Mouse (Mus musculus) lung, adult 2 months (tissue): ENCODE measurements around the gene Socs3. TPM values are rescaled to one million over a fixed set of nuclear protein-coding genes. Genes with fewer than 3 reads are reported as not detected.

Experiments used
- DNase-seq: peaks from one replicate; pipeline ENCODE4 v3.0.0; 2022
- H3K4me1 ChIP-seq: fragments of 200-500 bp; 2 replicates; pipeline ENCODE4 v1.6.1; 2011; ENCODE audit warnings: low read length; ENCODE audit not compliant: control insufficient read depth, insufficient read depth
- H3K4me3 ChIP-seq: fragments of 200-500 bp; replicated peaks from 2 replicates; pipeline ENCODE3; 2011; ENCODE audit warnings: low read depth, mild to moderate bottlenecking, control low read depth, low read length; ENCODE audit errors: extremely low read depth
- CTCF ChIP-seq: fragments of 200-500 bp; IDR thresholded peaks from 2 replicates; pipeline ENCODE4 v1.5.1; 2011; ENCODE audit warnings: mild to moderate bottlenecking, low read length, control low read depth; ENCODE audit not compliant: insufficient read depth
- POLR2A ChIP-seq: fragments of 200-500 bp; IDR thresholded peaks from 2 replicates; pipeline ENCODE4 v1.6.1; 2011; ENCODE audit warnings: low read depth, mild to moderate bottlenecking, control low read depth, low read length, borderline replicate concordance; ENCODE audit errors: extremely low read depth
- WGBS: fragments of 180-500 bp; shearing (Covaris S2); methylation state at CpG from one replicate; pipeline ENCODE4 v1.1.7; 2018; 5-methylcytosine and 5-hydroxymethylcytosine counted together
- polyA plus RNA-seq: library from polyadenylated mRNA; depleted of rRNA; stranded (reverse); fragments of >200 nt; gene quantifications from 2 replicates; pipeline ENCODE4 v1.2.3, GENCODE M21; 2012

The Socs3 gene
- polyA plus RNA-seq, 1 experiment = 32.1 TPM

- DNase-seq = peak; percentile 71
- Histone ChIP-seq H3K4me3 (peak overlapping the region; percentile 40), H3K4me1 (peaks cover 14% of the 10 kb centered on the region)
- TF ChIP-seq POLR2A (no peak), CTCF (no peak)
- WGBS = 2% methylated on average over 49 of the region's 49 CpGs
Measured at GRCm38 (mm10) chr11:117949392-117950091, 20.3 kb downstream of the Socs3 start.

- H3K4me1 ChIP-seq = peaks cover 7% of the 10 kb centered on the region
- DNase-seq = no peak
- H3K4me3 ChIP-seq = no peak overlapping the region
- TF ChIP-seq POLR2A (no peak), CTCF (no peak)
- 73% methylated on average over 10 of the region's 10 CpGs for WGBS
Measured at GRCm38 (mm10) chr11:117946996-117947419, 22.8 kb downstream of the Socs3 start.

DNA sequence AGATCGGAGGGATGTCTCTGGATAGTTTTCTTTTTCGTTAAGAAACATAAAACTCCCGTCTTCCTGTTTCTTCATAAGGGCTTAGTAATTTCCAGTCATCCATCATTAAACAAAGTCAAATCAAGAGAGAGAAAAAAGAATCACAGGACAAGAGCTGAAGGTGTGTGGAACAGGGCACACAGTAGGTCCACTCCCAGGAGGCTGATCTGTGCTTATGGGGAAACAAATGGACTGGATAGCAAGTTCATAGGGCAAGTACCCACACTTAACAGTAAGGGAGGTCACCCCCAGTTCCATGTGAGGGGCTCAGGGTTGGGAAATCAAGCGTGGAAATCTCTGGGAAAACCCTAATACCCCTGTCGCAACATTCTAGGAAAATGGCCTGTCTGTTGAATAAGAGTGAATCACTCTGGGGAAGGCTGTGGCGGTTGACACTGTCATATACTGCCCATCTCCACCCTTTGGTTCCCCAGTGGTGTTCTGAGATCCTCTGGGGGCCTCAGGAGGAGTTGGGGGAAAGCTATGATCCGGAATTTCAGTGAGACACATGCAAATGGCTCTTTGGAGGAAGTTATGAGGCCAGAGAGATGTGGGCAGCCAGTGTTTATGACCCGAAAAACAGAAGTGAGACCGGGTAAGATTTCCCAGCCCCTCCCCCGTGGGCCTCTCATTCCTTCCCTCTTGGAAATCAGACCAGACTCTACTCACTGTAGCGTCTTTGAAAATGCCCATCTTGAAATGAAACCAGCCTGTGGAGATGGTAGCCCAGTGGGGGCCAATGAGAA, 23.5 kb downstream of the Socs3 start:
- no peak overlapping the region for H3K4me3 ChIP-seq
- DNase-seq = no peak
- 75% methylated on average over 11 of the region's 11 CpGs for WGBS
- peaks cover 7% of the 10 kb centered on the region for H3K4me1 ChIP-seq
- TF ChIP-seq POLR2A (no peak), CTCF (no peak)

DNA sequence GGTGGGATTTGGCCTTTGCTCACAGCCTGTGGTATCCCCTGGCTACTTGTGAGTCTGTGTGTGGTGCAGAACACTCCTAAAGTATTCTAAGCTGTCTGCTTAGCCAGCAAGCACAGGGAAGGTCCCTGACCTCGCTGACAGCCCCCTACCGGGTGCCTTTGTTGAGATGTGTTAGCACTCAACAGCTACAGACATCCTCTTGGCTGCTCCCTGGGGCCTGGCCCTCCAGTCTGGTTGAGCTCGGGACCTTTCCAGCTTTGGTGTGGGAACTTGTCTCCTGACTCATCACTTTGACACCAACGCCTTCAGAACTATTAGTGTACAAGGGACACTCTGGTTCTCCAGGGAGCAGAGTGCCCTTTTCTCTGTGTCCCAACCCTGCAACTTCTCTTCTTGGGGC, 28.0 kb downstream of the Socs3 start:
- Histone ChIP-seq H3K4me3 (no peak overlapping the region), H3K4me1 (peaks cover 6% of the 10 kb centered on the region)
- WGBS = 56% methylated on average over 4 of the region's 4 CpGs
- no peak for DNase-seq
- TF ChIP-seq POLR2A (no peak), CTCF (no peak)

DNA sequence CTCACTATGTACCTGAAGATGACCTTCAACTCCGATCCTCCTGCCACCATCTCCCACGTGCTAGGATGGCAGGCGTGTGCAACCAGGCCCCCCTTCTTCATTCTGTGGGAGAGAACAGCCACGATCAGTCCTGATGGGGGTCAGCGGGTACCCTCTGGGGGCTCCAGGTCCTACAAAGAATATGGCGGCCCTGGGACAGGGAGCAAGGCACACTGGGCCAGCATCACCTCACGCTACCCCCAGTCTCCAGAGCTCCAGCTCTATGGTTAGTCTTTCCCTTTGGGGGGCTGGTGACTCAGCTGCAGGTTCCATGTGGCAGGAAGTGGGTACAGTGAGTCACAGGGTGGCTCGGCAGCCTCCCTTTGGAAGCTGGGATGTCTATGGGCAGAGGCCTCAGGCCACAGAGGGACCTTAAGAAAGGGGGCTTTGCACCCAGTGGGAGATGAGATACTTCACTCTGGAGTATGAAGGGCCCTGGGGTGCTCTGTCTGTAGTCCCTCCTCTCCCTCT, 28.5 kb downstream of the Socs3 start:
- no peak overlapping the region for H3K4me3 ChIP-seq
- 92% methylated on average over 8 of the region's 8 CpGs for WGBS
- TF ChIP-seq CTCF = no peak
- TF ChIP-seq POLR2A = no peak
- peaks cover 8% of the 10 kb centered on the region for H3K4me1 ChIP-seq
- DNase-seq = no peak

DNA sequence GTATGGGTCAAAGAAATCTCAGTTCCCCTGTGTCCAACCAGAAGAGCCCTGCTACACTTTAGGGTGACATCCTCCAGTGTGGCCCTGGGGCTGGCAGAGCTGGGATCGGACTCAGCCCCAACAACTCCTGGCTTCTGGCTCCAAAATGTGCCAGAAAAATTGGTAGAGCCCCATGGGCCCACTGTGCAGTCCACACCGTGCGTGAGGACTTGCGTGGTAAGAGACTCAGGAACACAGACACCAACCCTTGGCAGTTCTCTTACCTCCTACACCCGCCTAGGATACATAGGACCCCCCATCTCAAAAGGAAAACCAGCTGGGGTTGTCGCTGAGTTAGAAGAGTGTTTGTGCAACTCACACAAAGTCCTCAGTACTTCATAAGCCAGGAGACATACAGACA, 29.0 kb downstream of the Socs3 start:
- 91% methylated on average over 6 of the region's 6 CpGs for WGBS
- no peak for TF ChIP-seq POLR2A

GRCm38 (mm10) chr11:117939741-117940285, 30.0 kb downstream of the Socs3 start:
- TF ChIP-seq POLR2A (no peak), CTCF (no peak)
- no peak overlapping the region for H3K4me3 ChIP-seq
- 6% methylated on average over 7 of the region's 7 CpGs for WGBS
- peaks cover 22% of the 10 kb centered on the region for H3K4me1 ChIP-seq
- DNase-seq = peak; percentile 69

More for the DNA sequence above, 29.0 kb downstream of the Socs3 start:
- peaks cover 13% of the 10 kb centered on the region for H3K4me1 ChIP-seq
- no peak for DNase-seq
- H3K4me3 ChIP-seq = no peak overlapping the region

DNA sequence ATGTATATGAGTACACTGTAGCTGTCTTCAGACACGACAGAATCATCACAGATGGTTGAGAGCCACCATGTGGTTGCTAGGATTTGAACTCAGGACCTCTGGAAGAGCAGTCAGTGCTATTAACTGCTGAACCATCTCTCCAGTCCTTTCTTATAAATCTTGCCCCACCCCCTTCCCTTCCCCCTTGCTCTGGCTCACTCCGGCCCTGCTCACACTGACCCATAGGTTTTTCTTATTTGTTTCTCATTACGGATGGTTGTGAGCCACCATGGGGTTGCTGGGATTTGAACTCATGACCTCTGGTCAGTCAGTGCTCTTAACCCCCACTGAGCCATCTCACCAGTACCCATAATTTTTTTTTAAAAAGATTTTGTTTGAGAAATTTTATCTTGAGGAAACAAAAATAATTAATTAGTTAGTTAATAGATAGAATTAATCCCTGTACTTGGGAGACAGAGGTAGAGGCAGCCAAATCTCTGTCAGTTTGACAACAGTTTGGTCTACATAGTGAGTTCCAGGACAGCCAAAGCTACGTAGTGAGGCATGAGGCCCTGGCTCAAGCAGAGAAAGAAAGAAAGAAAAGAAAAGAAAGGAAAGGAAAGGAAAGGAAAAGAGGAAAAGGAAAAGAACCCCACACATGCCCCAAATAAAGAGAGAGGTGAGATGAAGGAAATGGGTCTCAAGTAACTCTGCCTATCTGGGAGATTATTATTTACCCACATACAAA, 30.7 kb downstream of the Socs3 start:
- no peak for DNase-seq
- Histone ChIP-seq H3K4me3 (no peak overlapping the region), H3K4me1 (peaks cover 27% of the 10 kb centered on the region)
- no peak for TF ChIP-seq POLR2A
- TF ChIP-seq CTCF = no peak
- 46% methylated on average over 4 of the region's 4 CpGs for WGBS

DNA sequence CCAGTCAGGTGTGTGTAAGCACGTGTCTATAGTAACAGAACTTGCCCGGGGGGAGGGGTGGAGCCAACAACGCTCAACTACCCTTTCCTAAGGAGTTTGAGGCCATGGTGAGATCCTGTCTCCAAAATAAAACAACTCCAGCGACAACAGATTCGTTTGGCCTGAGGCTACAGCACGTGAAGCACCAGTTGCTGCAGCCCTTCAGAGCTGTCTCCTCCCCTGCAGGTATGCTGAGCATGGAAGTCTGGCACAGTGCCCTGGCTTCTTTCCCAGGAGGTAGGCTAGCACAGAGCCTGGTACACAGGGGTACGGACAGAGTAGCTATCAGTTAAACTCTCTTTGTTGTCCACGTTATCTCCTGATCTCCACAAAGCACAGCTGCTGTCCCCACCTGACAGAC, 33.6 kb downstream of the Socs3 start:
- 34% methylated on average over 8 of the region's 8 CpGs for WGBS
- DNase-seq = peak; percentile 89
- Histone ChIP-seq H3K4me3 (no peak overlapping the region), H3K4me1 (peaks cover 33% of the 10 kb centered on the region)
- no peak for TF ChIP-seq CTCF
- no peak for TF ChIP-seq POLR2A
